Mouse (Mus musculus): ENCODE results near the gene Rin2.

- TF ChIP-seq CTCF (conservative IDR thresholded peaks at IDR 0.05 in 1 of 2, IDR thresholded peaks at IDR 0.05 in 1 of 2; ENCODE audit: low read depth in 2 of 2, low read length in 2 of 2) (no peak), POLR2A (IDR thresholded peaks at IDR 0.05; ENCODE audit: low read depth, low read length) (no peak), RCOR1 (conservative IDR thresholded peaks at IDR 0.05; ENCODE audit: low read depth, low read length) (no peak), MEF2A (IDR thresholded peaks at IDR 0.05; ENCODE audit: borderline replicate concordance, low read depth, low read length) (no peak)
Observed at GRCm38 (mm10) chr2:145857864-145858263, 182.8 kb downstream of the Rin2 start.
